Mouse (Mus musculus): Measurements from ENCODE around the gene Ubap2. TPM values are rescaled to one million over a fixed set of nuclear protein-coding genes. Genes with fewer than 3 reads are reported as not detected.

The Ubap2 gene
- total and polyA plus RNA-seq, 3 experiments, result 22.7 to 170 (median 127) TPM

DNA sequence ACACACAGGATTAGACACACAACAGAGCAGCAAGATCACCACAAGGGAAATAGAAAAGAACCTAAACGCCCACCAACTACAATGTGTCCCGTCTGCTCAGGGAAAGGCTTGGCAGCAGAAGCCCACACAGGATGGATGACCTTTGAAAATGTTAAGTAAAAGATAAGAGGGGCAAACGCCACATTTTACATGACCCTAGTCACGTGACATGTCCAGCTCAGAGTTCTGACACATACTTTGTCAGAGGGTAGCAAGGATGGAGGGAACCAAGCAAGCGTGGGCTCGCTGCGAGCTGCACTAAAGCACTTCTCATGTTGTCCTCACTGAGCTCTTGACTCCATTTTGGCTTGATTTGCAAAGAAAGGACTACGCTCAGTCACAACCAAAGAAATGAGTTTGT lies 69.2 kb downstream of the Ubap2 start:
- H3K27me3 ChIP-seq (ENCODE audit: control insufficient read depth in 1 of 2, insufficient read depth in 2 of 2, low read length in 2 of 2), result no peaks in the 10 kb centered on the region
- no peaks in the 10 kb centered on the region for H3K79me2 ChIP-seq (ENCODE audit: control insufficient read depth, insufficient read depth, low read length, poor library complexity)
- no peak overlapping the region for H3K9ac ChIP-seq (ENCODE audit: control insufficient read depth, low read depth, low read length, poor library complexity, severe bottlenecking)
- DNase-seq (ENCODE audit: low read depth, low spot score), result no peak
- H3K4me3 ChIP-seq (ENCODE audit: control insufficient read depth in 1 of 2, insufficient read depth in 1 of 2, low read depth in 2 of 2, low read length in 2 of 2), result no peak overlapping the region
- TF ChIP-seq ZMIZ1 (IDR thresholded peaks at IDR 0.05; ENCODE audit: low read depth, low read length), result no peak
- TF ChIP-seq GABPA (IDR thresholded peaks at IDR 0.05; ENCODE audit: low read depth, low read length), result no peak
- no peak for TF ChIP-seq TBP (IDR thresholded peaks at IDR 0.05; ENCODE audit: low read depth, low read length)
- TF ChIP-seq MAZ (IDR thresholded peaks at IDR 0.05; ENCODE audit: low read depth, low read length), result no peak
- TF ChIP-seq CHD2 (IDR thresholded peaks at IDR 0.05; ENCODE audit: low read length), result no peak
- TF ChIP-seq E2F4 (IDR thresholded peaks at IDR 0.05; ENCODE audit: borderline replicate concordance, low read depth, low read length), result no peak
- no peak for TF ChIP-seq TCF12 (IDR thresholded peaks at IDR 0.05; ENCODE audit: low read depth, low read length)
- no peak for TF ChIP-seq USF2 (IDR thresholded peaks at IDR 0.05; ENCODE audit: borderline replicate concordance in 1 of 2, insufficient read depth in 1 of 2, low read depth in 1 of 2, low read length in 2 of 2)
- no peak for TF ChIP-seq MEF2A (IDR thresholded peaks at IDR 0.05; ENCODE audit: extremely low read depth, insufficient replicate concordance, low read depth, low read length, poor library complexity, severe bottlenecking)
- TF ChIP-seq RAD21 (IDR thresholded peaks at IDR 0.05; ENCODE audit: low read depth, low read length), result no peak
- H3K4me1 ChIP-seq (ENCODE audit: control insufficient read depth in 1 of 2, insufficient read depth in 2 of 2, low read length in 2 of 2), result no peaks in the 10 kb centered on the region
- no peak overlapping the region for H3K27ac ChIP-seq (ENCODE audit: control insufficient read depth, low read depth, low read length)
- H3K9me3 ChIP-seq (replicated peaks; ENCODE audit: insufficient read depth, low read length), result no peaks in the 10 kb centered on the region
- H3K36me3 ChIP-seq (ENCODE audit: control insufficient read depth in 1 of 2, insufficient read depth in 2 of 2, low read length in 2 of 2), result peaks cover 0 to 42% of the 10 kb centered on the region in 2 experiments; a peak in 2 of 4 replicates

DNA sequence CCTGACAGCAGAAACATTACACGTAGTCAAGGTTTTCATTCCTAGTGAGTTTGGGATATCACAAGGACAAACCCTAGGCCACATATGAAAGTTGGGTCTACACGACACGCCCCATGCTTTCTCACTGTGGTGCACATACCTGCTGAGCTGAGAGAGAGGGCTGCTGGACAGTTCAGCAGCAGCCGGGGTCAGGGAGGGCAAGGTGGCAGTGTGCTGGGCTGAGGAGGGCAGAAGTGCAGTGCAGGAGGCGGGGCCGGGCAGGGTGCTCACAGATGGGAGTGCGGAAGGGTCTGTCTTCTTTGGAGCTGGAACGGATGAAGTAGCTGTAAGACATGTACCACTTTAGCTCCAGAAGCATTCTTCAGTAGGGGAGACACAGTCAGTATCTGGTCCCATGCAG lies 72.8 kb downstream of the Ubap2 start:
- Histone ChIP-seq H3K9me3 (replicated peaks; ENCODE audit: insufficient read depth, low read length) (no peaks in the 10 kb centered on the region), H3K4me1 (ENCODE audit: control insufficient read depth in 1 of 2, insufficient read depth in 2 of 2, low read length in 2 of 2) (no peaks in the 10 kb centered on the region), H3K36me3 (ENCODE audit: control insufficient read depth in 1 of 2, insufficient read depth in 2 of 2, low read length in 2 of 2) (peaks cover 0 to 30% of the 10 kb centered on the region in 2 experiments; a peak in 2 of 4 replicates), H3K79me2 (ENCODE audit: control insufficient read depth, insufficient read depth, low read length, poor library complexity) (no peaks in the 10 kb centered on the region), H3K9ac (ENCODE audit: control insufficient read depth, low read depth, low read length, poor library complexity, severe bottlenecking) (no peak overlapping the region), H3K4me3 (ENCODE audit: control insufficient read depth in 1 of 2, insufficient read depth in 1 of 2, low read depth in 2 of 2, low read length in 2 of 2) (no peak overlapping the region), H3K27ac (ENCODE audit: control insufficient read depth, low read depth, low read length) (no peak overlapping the region), H3K27me3 (ENCODE audit: control insufficient read depth in 1 of 2, insufficient read depth in 2 of 2, low read length in 2 of 2) (no peaks in the 10 kb centered on the region)
- TF ChIP-seq MAX (IDR thresholded peaks at IDR 0.05; ENCODE audit: low read length) (no peak), SMC3 (IDR thresholded peaks at IDR 0.05; ENCODE audit: low read depth, low read length) (no peak)
- no peak for DNase-seq (ENCODE audit: low read depth, low spot score)

DNA sequence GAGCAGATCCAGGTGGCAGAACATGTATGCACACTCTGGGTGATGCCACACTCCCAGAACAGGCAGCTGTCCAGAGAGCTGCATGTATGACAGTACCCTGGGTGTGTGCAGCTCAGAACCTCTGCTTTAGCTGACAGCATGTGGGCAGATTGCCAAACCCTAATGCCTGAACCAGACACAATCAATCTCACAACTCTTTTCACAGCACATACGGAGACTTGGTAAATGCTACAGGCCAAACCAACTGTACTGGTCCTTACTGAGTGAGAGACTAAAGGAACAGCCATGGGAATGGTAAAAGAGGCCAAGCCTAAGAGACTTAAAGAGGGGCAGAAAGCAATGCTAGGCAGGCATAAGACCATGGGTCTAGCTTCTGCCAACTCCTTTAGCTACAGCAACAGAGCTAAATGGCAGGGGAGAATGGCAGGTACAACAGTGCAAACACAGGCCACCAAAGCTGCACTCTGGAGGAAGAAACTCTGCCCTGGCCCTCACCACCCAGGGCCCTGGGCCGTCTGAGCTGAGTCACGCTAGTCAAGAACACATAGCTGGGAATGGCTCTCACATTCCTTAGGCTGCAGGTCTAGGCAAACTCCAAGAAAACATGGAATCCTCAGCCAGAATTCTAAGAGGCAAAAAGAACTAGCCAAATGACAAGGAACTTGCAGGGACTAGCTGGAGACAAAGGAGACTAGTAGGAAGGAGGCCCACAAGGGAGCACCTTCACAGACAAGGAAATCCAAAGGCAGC lies 77.9 kb downstream of the Ubap2 start:
- no peak overlapping the region for H3K4me3 ChIP-seq (ENCODE audit: control insufficient read depth in 1 of 2, insufficient read depth in 1 of 2, low read depth in 2 of 2, low read length in 2 of 2)
- TF ChIP-seq USF2 (IDR thresholded peaks at IDR 0.05; ENCODE audit: borderline replicate concordance in 1 of 2, insufficient read depth in 1 of 2, low read depth in 1 of 2, low read length in 2 of 2) (no peak), UBTF (IDR thresholded peaks at IDR 0.05; ENCODE audit: borderline replicate concordance, insufficient read depth, low read depth, low read length) (no peak), ZC3H11A (IDR thresholded peaks at IDR 0.05; ENCODE audit: low read depth, low read length) (no peak), MXI1 (IDR thresholded peaks at IDR 0.05; ENCODE audit: low read depth, low read length) (no peak), E2F4 (IDR thresholded peaks at IDR 0.05; ENCODE audit: borderline replicate concordance, low read depth, low read length) (no peak), POLR2AphosphoS5 (IDR thresholded peaks at IDR 0.05; ENCODE audit: borderline replicate concordance, low read depth, low read length) (no peak), BHLHE40 (IDR thresholded peaks at IDR 0.05; ENCODE audit: borderline replicate concordance, low read depth, low read length) (no peak), TCF12 (IDR thresholded peaks at IDR 0.05; ENCODE audit: low read depth, low read length) (no peak), ZKSCAN1 (IDR thresholded peaks at IDR 0.05; ENCODE audit: low read depth, low read length) (no peak), TAL1 (IDR thresholded peaks at IDR 0.05; ENCODE audit: low read length) (no peak)
- H3K9me3 ChIP-seq (replicated peaks; ENCODE audit: insufficient read depth, low read length), result no peaks in the 10 kb centered on the region
- no peak overlapping the region for H3K27ac ChIP-seq (ENCODE audit: control insufficient read depth, low read depth, low read length)
- peaks cover 18 to 19% of the 10 kb centered on the region in 2 experiments for H3K4me1 ChIP-seq (ENCODE audit: control insufficient read depth in 1 of 2, insufficient read depth in 2 of 2, low read length in 2 of 2)
- no peaks in the 10 kb centered on the region for H3K79me2 ChIP-seq (ENCODE audit: control insufficient read depth, insufficient read depth, low read length, poor library complexity)
- H3K9ac ChIP-seq (ENCODE audit: control insufficient read depth, low read depth, low read length, poor library complexity, severe bottlenecking), result no peak overlapping the region
- DNase-seq (ENCODE audit: low read depth, low spot score), result peak; percentile 44
- no peaks in the 10 kb centered on the region for H3K27me3 ChIP-seq (ENCODE audit: control insufficient read depth in 1 of 2, insufficient read depth in 2 of 2, low read length in 2 of 2)
- peaks cover 16 to 21% of the 10 kb centered on the region in 2 experiments for H3K36me3 ChIP-seq (ENCODE audit: control insufficient read depth in 1 of 2, insufficient read depth in 2 of 2, low read length in 2 of 2)

Measured in MEL (cell line).